Mouse (Mus musculus) cerebellum, postnatal 4 days (tissue): ENCODE data around the gene Gjb1.
"Not testable (repeated sequence)": the region's sequence is repeated elsewhere in the genome, so short reads cannot be mapped to it uniquely, and the experiment has no call there.

ENCODE experiments used
- DNase-seq, 2 experiments: peaks; one replicate each; pipeline ENCODE4 v3.0.0; 2022; ENCODE audit warnings: low spot score in 2 of 2, mixed read lengths in 1 of 2

Gene Gjb1

GRCm38 (mm10) chrX:101376190-101376968, at the start of gene Gjb1:
Gene Gjb1, plus strand, starts transcription at chrX:101376378.
- no peak for DNase-seq

GRCm38 (mm10) chrX:101329372-101330028, 46.7 kb upstream of the Gjb1 start:
- peak in 1 of 2 experiments; percentile 70 for DNase-seq

- DNase-seq = no peak
Measured at GRCm38 (mm10) chrX:101332031-101332374, 44.2 kb upstream of the Gjb1 start.

- peak; percentile 53 to 80 for DNase-seq
Measured at GRCm38 (mm10) chrX:101332375-101333211, 43.6 kb upstream of the Gjb1 start.

GRCm38 (mm10) chrX:101334606-101335005, 41.6 kb upstream of the Gjb1 start:
- DNase-seq = no peak

GRCm38 (mm10) chrX:101338666-101339065, 37.5 kb upstream of the Gjb1 start:
- no peak for DNase-seq

GRCm38 (mm10) chrX:101342837-101343236, 33.3 kb upstream of the Gjb1 start:
- not testable (repeated sequence) for DNase-seq

GRCm38 (mm10) chrX:101345456-101345855, 30.7 kb upstream of the Gjb1 start:
- no peak for DNase-seq

- no peak for DNase-seq
Measured at GRCm38 (mm10) chrX:101346475-101346874, 29.7 kb upstream of the Gjb1 start.

- no peak for DNase-seq
Measured at GRCm38 (mm10) chrX:101351188-101351587, 25.0 kb upstream of the Gjb1 start.

- peak in 1 of 2 experiments; percentile 5 for DNase-seq
Measured at GRCm38 (mm10) chrX:101358902-101359301, 17.3 kb upstream of the Gjb1 start.

- no peak for DNase-seq
Measured at GRCm38 (mm10) chrX:101369001-101369400, 7.2 kb upstream of the Gjb1 start.

- DNase-seq = no peak
Measured at GRCm38 (mm10) chrX:101370573-101370972, 5.6 kb upstream of the Gjb1 start.

GRCm38 (mm10) chrX:101372946-101373345, 3.2 kb upstream of the Gjb1 start:
- no peak for DNase-seq

GRCm38 (mm10) chrX:101377076-101377475, 898 bp downstream of the Gjb1 start:
- no peak for DNase-seq

GRCm38 (mm10) chrX:101379744-101380143, 3.6 kb downstream of the Gjb1 start:
- DNase-seq = no peak

- DNase-seq = no peak
Measured at GRCm38 (mm10) chrX:101383455-101383854, 7.3 kb downstream of the Gjb1 start.

GRCm38 (mm10) chrX:101384439-101385137, 8.4 kb downstream of the Gjb1 start:
- peak in 1 of 2 experiments; percentile 15 for DNase-seq

- DNase-seq = no peak
Measured at GRCm38 (mm10) chrX:101386222-101386621, 10.0 kb downstream of the Gjb1 start.

- no peak for DNase-seq
Measured at GRCm38 (mm10) chrX:101388866-101389537, 12.8 kb downstream of the Gjb1 start.

GRCm38 (mm10) chrX:101394341-101394740, 18.2 kb downstream of the Gjb1 start:
- no peak for DNase-seq
